Mouse (Mus musculus) C2C12 (cell line): Measurements from ENCODE around the gene Prickle2.

Experiments
- CEBPB ChIP-seq: IDR thresholded peaks from one replicate; pipeline ENCODE4 v1.6.1; 2011; ENCODE audit warnings: low read depth, mild to moderate bottlenecking, control low read depth, moderate library complexity
- CTCF ChIP-seq: IDR thresholded peaks from one replicate; pipeline ENCODE4 v1.5.1; 2011; ENCODE audit not compliant: control insufficient read depth, insufficient read depth, insufficient read length
- MAX ChIP-seq: IDR thresholded peaks from one replicate; pipeline ENCODE4 v1.6.1; 2011; ENCODE audit warnings: mild to moderate bottlenecking, control low read depth
- MYOD1 ChIP-seq: IDR thresholded peaks from one replicate; pipeline ENCODE4 v1.6.1; 2011; ENCODE audit warnings: low read depth; ENCODE audit not compliant: control insufficient read depth, insufficient read length
- USF1 ChIP-seq: IDR thresholded peaks from one replicate; pipeline ENCODE4 v1.6.1; 2011; ENCODE audit warnings: low read depth, mild to moderate bottlenecking, control low read depth, moderate library complexity

DNA sequence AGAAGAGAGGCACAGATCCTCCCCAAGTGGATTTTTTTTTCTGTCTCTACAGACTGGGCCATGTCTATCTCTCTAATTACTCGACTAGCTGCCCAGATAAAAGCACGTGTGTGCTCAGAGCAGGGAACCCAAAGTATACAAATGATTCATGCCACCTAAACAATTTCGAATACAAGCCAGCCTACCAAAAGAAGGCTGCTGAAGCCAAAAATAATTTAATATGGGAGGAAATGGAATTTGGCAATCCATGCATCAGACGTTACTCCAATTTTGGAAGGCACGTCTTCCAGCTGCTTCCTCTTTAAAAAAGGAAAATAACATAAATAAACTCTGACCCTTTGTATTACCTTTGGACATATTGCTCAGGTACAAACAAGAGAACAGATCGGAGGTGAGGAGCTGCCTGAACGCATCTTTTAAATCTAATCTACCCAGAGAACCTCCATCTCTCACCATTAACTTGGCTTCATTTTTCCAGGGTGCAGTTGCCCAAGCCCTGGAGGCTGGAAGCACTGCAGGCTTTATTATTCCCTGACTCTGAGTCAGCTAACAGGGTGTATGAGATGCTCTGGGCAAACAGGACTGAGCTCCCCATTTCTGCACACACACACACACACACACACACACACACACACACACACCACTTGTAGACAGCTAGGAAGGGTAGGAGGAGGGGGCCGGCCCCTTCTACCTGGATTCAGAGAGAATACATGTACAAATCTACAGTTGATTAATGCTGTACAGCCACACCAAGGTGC lies 172.5 kb downstream of the Prickle2 start:
- no peak for TF ChIP-seq USF1
- no peak for TF ChIP-seq MYOD1
- TF ChIP-seq CEBPB: no peak
- no peak for TF ChIP-seq CTCF
- no peak for TF ChIP-seq MAX
